In the genomic region with DNA sequence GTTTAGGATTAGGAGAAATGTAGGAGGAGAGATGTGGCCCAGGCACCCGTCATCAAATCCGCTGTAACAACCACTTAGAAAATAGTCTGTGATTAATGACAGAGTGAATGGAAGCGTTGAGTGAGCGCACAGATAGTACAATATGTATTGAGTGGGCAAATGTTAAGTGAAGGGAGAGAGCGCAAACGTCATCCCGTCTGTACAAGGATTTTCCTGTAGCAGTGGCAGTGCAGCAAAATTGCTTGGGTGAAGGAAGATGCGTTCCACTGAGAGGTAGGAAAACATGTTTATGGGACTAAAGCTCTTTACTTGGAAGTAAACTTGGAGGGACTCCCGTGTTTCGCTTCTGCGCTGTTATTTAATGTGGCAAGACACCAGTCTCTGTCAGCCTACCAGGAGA, we compare ENCODE assay signal across 23 mouse cellular contexts.
A peak's percentile ranks its signal among the peaks of the same experiment; 100 is the strongest.
DNase-seq lines count a peak whose midpoint lies in the region; ATAC-seq and TF ChIP-seq lines count a peak whose summit lies in the region.
"Had no signal": no experiment of that assay in that cellular context is flagged by ENCODE, and none has a peak within 500 bp of the region (broad histone marks: within the 10 kb centered on the region; RNA-seq: fewer than 3 reads in every experiment).

No protein-coding gene starts in this region.

- no peak for ATAC-seq in heart, embryonic 14.5 days (ENCODE audit: insufficient number of reproducible peaks, insufficient read depth, low FRiP score, low read depth)
- ATAC-seq: activated CD4-positive, CD25-positive, alpha-beta regulatory T cell, adult 4 months; forebrain, embryonic 15.5 days had no signal

- WGBS in heart, embryonic 14.5 days = 45% methylated on average over 11 of the region's 11 CpGs
- WGBS in heart, embryonic 10.5 days = 61% methylated on average over 11 of the region's 11 CpGs

- H3K4me1 ChIP-seq in heart, embryonic 14.5 days (ENCODE audit: control insufficient read depth in 2 of 2, insufficient read depth in 2 of 2, low read length in 2 of 2) = peaks cover 4 to 15% of the 10 kb centered on the region in 2 experiments
- peaks cover 8% of the 10 kb centered on the region for H3K4me1 ChIP-seq in heart, embryonic 10.5 days
- H3K4me1 ChIP-seq: stomach, embryonic 15.5 days had no signal

- DNase-seq in embryo, embryonic 10 days (ENCODE audit: low spot score) = peak; percentile 7
- no peak for DNase-seq in embryo, embryonic 11 days
- no peak for DNase-seq in heart, embryonic 10.5 days (ENCODE audit: low spot score)
- peak in 1 of 2 experiments; percentile 38 for DNase-seq in layer of hippocampus, adult 2 months (ENCODE audit: low spot score in 2 of 2)
- DNase-seq in layer of hippocampus, postnatal 10 days (ENCODE audit: low spot score in 2 of 2) = no peak
- DNase-seq in right cerebral cortex, postnatal 25 days = peak; percentile 31
- DNase-seq in right cerebral cortex, postnatal 14 days = no peak
- DNase-seq: adrenal gland, adult 8-10 months; cerebellum, adult 2 months; cerebellum, postnatal 25 days; gastrocnemius, adult 2 months; lung, postnatal 4 days; midbrain, embryonic 14.5 days; thymus, postnatal 36 days had no signal

- H3K9me3 ChIP-seq in heart, embryonic 14.5 days (ENCODE audit: control insufficient read depth, low read length) = no peaks in the 10 kb centered on the region
- no peaks in the 10 kb centered on the region for H3K9me3 ChIP-seq in heart, embryonic 10.5 days
- H3K9me3 ChIP-seq: embryonic facial prominence, embryonic 15.5 days; forebrain, embryonic 15.5 days; heart, embryonic 12.5 days; hindbrain, embryonic 10.5 days; limb, embryonic 10.5 days; stomach, embryonic 15.5 days had no signal

- H3K27me3 ChIP-seq in heart, embryonic 14.5 days (ENCODE audit: control insufficient read depth, insufficient read depth, low read length) = peaks cover 11% of the 10 kb centered on the region
- H3K27me3 ChIP-seq in heart, embryonic 10.5 days (ENCODE audit: insufficient read depth, poor library complexity, severe bottlenecking) = peaks cover 4% of the 10 kb centered on the region; the same call in 1 of the 2 replicates
- H3K27me3 ChIP-seq: embryonic facial prominence, embryonic 15.5 days; forebrain, embryonic 15.5 days; stomach, embryonic 15.5 days had no signal

- H3K9ac ChIP-seq in heart, embryonic 14.5 days (ENCODE audit: low read length) = no peak overlapping the region
- H3K9ac ChIP-seq: embryonic facial prominence, embryonic 15.5 days; forebrain, embryonic 15.5 days; heart, embryonic 12.5 days; stomach, embryonic 15.5 days had no signal

- H3K36me3 ChIP-seq in heart, embryonic 14.5 days (ENCODE audit: control insufficient read depth, insufficient read depth, low read length) = no peaks in the 10 kb centered on the region
- H3K36me3 ChIP-seq in heart, embryonic 10.5 days = no peaks in the 10 kb centered on the region
- H3K36me3 ChIP-seq: embryonic facial prominence, embryonic 15.5 days; forebrain, embryonic 15.5 days; heart, embryonic 12.5 days; hindbrain, embryonic 10.5 days; limb, embryonic 10.5 days; stomach, embryonic 15.5 days had no signal

- H3K4me2 ChIP-seq in heart, embryonic 14.5 days (ENCODE audit: low read length) = peak overlapping the region; percentile 34
- H3K4me2 ChIP-seq: embryonic facial prominence, embryonic 15.5 days; forebrain, embryonic 15.5 days; heart, embryonic 12.5 days; stomach, embryonic 15.5 days had no signal

- no peak for TF ChIP-seq CTCF in layer of hippocampus, adult 2 months (conservative IDR thresholded peaks at IDR 0.05)

- no peak overlapping the region for H3K4me3 ChIP-seq in heart, embryonic 14.5 days (ENCODE audit: control insufficient read depth in 1 of 2, insufficient read depth in 1 of 2, low read depth in 1 of 2, low read length in 2 of 2)
- no peak overlapping the region for H3K4me3 ChIP-seq in heart, embryonic 10.5 days
- H3K4me3 ChIP-seq in layer of hippocampus, adult 2 months = peak overlapping the region; percentile 40
- H3K4me3 ChIP-seq: embryonic facial prominence, embryonic 15.5 days; forebrain, embryonic 15.5 days; gastrocnemius, adult 2 months; heart, embryonic 12.5 days; hindbrain, embryonic 10.5 days; limb, embryonic 10.5 days; stomach, embryonic 15.5 days had no signal

- H3K27ac ChIP-seq in heart, embryonic 14.5 days (replicated peaks in 1 of 2; ENCODE audit: control insufficient read depth in 1 of 2, insufficient read depth in 1 of 2, low read depth in 2 of 2, low read length in 2 of 2) = no peak overlapping the region
- no peak overlapping the region for H3K27ac ChIP-seq in heart, embryonic 10.5 days
- peak overlapping the region; percentile 78 for H3K27ac ChIP-seq in layer of hippocampus, adult 2 months
- H3K27ac ChIP-seq: embryonic facial prominence, embryonic 15.5 days; forebrain, embryonic 15.5 days; gastrocnemius, adult 2 months; hindbrain, embryonic 10.5 days; kidney, postnatal 0 days; limb, embryonic 10.5 days; stomach, embryonic 15.5 days had no signal

Comparison
In these comparisons a context has a peak if more than half of its experiments do, and no peak if none do; other contexts are left out.
1. DNase-seq: peak in embryo, embryonic 10 days (single experiment) and right cerebral cortex, postnatal 25 days (single experiment); none in embryo, embryonic 11 days (single experiment), heart, embryonic 10.5 days (single experiment), layer of hippocampus, postnatal 10 days (0 of 2) and right cerebral cortex, postnatal 14 days (single experiment).